Mouse (Mus musculus) olfactory bulb, adult 2 months (tissue): ENCODE data around the gene Abcc10.

Experiments
- CTCF ChIP-seq: fragments of 200-500 bp; IDR thresholded peaks from 2 replicates; pipeline ENCODE4 v1.5.1; 2012; ENCODE audit warnings: low read depth, mild to moderate bottlenecking, low read length, moderate library complexity; ENCODE audit not compliant: insufficient read depth
- POLR2A ChIP-seq: fragments of 200-500 bp; IDR thresholded peaks from 2 replicates; pipeline ENCODE4 v1.6.1; 2012; ENCODE audit warnings: mild to moderate bottlenecking, low read depth, low read length, moderate library complexity; ENCODE audit not compliant: insufficient read depth

- TF ChIP-seq CTCF (peak; percentile 89), POLR2A (no peak)
Measured at GRCm38 (mm10) chr17:46298220-46298913, 29.8 kb downstream of the Abcc10 start.
